Mouse (Mus musculus) lung, postnatal 10 days (tissue): Measurements from ENCODE around the gene Gm28372.
A peak's percentile ranks its signal among the peaks of the same experiment; 100 is the strongest.

ENCODE experiments used
- DNase-seq: peaks from one replicate; pipeline ENCODE4 v3.0.0; 2021

The Gm28372 gene

GRCm38 (mm10) chr2:130452266-130452665 is 47.2 kb downstream of the Gm28372 start:
- DNase-seq: no peak

GRCm38 (mm10) chr2:130453421-130453820 is 48.4 kb downstream of the Gm28372 start:
- no peak for DNase-seq

- DNase-seq: peak; percentile 42
Observed at GRCm38 (mm10) chr2:130454748-130455370, 49.8 kb downstream of the Gm28372 start.
